Mouse (Mus musculus) kidney, postnatal 10 days (tissue): ENCODE results near the gene Atp5h.
A peak's percentile ranks its signal among the peaks of the same experiment; 100 is the strongest.
"Not testable (repeated sequence)": the region's sequence is repeated elsewhere in the genome, so short reads cannot be mapped to it uniquely, and the experiment has no call there.

Source experiments
- DNase-seq: peaks from one replicate; pipeline ENCODE4 v3.0.0; 2021; ENCODE audit warnings: mixed read lengths

Gene Atp5h

DNA sequence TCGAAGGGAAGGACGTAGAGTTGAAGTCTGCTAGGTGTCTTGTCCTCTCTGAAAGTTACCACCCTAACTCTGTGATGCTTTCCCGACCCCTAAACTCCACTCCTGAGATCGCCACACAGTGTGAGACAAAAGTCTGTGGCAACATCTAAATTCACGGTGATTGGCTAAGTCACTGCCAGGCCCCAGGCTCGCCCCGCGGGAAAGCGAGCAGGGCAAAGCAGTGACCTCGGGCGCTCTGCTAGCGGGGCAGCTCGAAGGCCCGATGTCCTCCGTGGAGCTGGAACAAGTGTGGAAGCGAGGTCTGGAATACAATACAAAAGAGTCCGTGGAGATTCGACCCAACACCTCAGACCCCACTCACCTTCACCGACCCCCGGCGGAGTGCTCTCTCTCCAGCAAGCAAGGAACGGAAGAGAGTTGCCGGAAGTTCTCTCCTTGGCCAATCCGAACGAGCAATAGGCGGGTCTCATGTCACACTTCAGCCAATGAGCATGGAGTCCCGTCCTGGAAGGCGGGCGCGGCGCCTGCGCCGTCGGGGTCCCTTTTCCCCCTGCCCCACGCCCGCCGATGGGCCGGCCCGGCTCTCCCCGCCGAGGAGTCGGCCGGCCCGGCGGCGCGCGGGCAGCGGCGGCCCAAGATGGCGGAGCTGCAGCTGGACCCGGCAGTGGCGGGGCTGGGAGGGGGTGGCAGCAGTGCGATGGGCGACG lies at the start of gene Atp5h, which contains the start of gene Kctd2:
TSS of gene Atp5h (minus strand) at position 432 of the 707 bp plus-strand sequence.
TSS of gene Kctd2 (plus strand) at position 598 of the 707 bp plus-strand sequence.
- DNase-seq, result peak; percentile 96

DNA sequence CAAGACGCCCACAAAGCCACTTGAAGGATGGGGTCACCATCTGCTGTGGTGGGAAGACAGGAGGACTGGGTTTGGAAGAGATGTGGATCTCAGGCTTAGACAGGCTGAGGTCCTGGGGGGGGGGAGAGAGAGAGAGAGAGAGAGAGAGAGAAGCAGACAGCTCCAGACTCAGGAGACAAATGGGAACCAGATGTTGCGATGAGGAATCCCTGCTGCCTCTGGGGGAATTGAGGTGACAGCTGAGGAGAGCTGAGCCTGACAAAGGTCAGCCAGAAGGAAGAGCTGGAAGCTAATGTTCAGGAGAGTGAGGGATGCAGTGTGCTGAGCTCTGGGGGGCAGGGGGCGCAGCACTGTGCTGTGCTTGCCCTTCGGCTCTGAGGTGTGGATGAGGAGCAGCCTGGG lies 47.5 kb upstream of the Atp5h start:
- no peak for DNase-seq

DNA sequence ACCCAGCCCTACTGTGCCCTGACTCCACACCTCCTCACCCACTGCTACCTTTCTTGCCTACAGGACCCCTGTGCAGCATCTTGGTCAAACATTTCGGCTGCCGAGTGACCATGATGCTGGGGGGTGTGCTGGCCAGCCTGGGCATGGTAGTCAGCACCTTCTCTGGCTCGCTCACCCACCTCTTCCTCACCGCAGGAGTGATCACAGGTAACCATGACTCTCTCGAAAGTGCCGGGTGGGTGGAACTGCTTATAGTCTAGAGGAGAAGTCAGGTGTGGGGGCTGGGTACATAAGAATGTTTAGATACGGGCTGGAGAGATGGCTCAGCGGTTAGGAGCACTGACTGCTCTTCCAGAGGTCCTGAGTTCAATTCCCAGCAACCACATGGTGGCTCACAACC lies 45.1 kb upstream of the Atp5h start:
- DNase-seq, result no peak

DNA sequence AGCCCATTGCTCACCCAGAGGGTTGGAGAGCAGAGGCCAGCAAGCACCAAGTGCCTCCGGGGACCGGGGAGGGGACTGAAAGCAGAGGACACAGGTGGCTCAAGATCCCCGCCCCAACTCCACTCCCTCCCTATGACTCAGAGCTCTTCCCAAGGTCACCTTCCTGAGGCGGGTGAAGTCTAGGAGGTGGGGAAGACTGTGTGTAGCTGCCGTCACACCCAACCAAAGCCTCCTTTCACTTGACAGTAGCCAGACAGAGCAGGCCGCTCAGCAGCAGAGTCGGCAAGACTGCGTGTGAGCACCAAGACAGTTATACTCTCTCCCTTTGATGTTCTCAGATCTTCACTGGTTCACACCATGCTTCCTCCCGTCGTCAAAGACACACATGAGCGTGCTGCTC lies 43.6 kb upstream of the Atp5h start:
- peak; percentile 56 for DNase-seq

DNA sequence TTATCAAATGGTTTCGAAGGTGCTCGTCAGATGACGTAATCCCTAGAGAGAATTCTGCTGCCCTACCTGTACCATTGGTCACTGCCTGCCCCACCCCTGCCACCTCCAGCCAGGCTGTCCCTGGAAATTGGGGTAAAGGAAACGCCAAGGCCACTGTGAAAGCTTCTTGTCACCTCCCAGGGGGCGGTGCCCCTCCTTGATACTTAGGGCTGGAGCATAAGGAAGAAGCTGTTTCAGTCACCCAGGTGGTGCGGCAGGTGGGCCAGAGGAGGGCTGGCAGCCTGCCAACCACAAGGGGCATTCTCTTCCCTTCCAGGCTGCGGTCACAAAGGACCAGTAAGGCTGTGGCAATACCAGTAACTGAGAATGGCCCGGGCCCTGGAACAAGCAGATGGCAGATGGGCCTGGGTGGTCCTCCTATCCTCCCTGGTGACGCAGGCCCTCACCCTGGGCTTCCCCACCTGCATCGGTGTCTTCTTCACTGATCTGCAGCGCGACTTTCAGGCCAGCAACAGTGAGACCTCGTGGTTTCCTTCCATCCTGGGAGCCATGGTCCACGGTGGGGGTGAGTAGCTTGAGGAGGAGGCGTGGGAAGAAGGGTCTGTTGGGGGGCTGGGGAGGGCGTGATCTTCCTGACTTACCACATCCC lies 42.6 kb upstream of the Atp5h start, which contains the start of gene Slc16a5:
TSS of gene Slc16a5 (plus strand) at position 232 of the 649 bp plus-strand sequence.
- DNase-seq, result peak; percentile 61

DNA sequence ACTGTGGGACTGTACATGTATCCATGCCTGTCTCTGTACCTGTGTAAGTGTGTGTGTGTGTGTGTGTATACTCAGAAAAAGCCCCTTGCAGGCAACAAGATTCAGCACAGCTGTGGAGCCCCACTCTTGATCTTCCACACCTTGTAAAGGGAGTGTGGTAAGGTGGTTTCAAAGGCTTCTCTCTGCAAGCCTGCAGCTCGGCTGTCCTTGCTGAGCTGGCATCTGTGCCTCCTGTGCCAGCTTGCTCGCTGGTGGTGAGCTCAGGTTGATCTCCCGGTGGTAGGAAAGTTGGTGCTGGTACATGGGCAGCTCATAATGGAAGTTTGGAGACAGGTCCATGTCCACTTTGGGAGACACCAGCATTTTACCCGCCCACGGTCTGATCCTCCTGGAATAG lies 42.1 kb upstream of the Atp5h start:
- no peak for DNase-seq

DNA sequence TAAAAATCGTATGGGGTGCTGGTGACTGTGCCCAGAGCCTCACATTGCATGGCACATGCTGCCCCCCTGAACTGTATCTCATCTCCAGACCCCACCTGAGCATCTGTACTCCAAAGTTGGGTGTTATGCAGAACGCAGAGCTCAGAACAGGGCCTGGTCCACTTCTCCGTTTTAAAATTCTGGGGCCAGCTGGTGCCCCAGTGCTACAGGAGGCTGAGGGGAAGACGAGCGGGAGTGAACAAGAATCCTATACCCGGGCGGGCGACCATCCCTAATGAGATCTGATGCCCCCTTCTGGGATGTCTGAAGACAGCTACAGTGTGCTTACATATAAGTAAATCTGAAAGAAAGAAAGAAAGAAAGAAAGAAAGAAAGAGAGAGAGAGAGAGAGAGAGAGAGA lies 41.2 kb upstream of the Atp5h start:
- DNase-seq, result no peak

DNA sequence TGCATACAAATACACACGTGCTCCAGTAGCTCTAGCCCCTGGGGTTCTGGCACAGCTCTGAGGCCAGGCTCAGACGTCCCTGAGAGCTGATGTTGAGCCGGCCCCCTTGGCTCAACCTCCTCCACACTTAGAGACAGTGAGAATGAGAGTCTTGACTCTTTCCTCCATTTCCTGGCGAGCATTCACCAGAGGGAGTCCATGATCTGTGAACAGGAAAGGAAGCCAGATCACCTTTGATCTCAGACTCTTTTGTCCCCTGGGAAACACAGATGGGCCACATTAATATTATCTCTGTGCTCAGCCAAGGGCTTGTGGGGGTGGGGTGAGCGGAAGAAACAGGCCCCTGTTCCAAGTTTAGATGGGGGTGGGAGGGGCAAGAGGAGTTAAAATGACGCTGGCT lies 37.6 kb upstream of the Atp5h start:
- peak; percentile 80 for DNase-seq

DNA sequence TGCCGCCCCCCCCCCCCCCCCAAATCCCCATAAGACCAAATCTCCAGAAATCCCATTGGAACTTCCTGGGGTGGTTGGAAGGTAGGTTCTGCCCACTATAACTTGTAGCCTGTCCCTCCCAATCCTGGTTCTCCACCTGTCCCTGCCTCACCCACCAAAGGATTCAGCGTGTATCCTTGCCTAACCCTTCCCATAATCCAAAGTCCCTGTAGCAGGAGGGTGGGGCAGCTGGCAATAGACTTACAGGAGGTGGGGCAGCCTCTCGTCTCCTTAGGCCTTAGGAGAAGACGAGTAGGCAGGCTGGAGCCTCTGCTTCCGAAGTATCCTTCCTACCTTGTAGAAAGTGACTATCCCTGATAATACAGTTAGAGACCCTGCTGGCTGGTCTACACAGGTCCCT lies 36.4 kb upstream of the Atp5h start:
- no peak for DNase-seq

DNA sequence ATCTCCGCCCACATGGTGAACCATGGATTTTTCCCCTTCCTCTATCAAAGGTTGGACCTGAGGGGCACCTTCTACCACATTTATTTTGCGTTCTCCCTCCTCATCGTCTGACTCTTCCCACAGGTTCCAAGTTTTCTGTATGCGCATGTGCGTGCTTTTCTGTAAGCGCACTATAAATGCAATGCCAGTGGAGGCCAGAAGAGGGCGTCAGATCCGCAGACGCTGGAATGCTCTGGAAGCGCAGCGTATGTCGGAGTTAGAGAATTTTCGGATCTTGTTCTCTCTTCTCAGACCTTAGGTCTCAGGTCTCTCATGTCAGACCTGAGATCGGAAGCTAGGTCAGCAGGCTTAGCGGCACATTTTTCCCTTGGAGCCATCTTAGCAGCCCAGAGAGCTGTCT lies 35.9 kb upstream of the Atp5h start:
- DNase-seq, result no peak

DNA sequence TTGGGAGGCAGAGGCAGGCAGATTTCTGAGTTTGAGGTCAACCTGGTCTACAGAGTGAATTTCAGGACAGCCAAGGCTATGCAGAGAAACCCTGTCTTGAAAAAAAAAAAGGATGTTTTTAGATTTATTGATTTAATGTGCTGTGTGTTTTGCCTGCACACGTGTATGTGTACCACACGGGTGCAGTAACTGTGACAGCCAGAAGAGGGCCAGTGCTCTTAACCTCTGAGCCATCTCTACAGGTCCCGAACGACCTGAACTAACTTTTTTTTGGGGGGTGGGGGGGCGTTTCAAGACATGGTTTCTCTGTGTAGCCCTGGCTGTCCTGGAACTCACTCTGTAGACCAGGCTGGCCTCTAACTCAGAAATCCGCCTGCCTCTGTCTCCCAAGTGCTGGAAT lies 35.1 kb upstream of the Atp5h start:
- not testable (repeated sequence) for DNase-seq

DNA sequence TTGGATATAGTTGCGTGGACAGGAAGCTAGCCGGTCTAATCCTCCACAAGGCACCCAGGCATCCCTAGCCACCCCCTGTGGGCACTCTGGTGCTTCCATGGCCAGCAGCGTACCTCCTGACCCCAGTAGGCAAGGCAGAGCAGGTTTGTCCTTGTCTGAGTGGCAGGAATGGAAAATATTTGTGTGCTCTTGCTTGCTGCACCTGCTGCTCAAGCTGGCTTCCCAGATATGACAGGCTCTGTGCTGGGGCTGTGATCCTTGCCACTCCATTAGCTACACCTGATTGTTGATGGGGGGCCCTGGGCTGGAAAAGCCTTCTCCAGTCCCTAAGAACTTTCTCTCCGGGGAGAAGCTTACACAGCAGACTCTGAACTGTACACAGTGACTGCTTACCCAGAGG lies 33.5 kb upstream of the Atp5h start:
- DNase-seq, result no peak

DNA sequence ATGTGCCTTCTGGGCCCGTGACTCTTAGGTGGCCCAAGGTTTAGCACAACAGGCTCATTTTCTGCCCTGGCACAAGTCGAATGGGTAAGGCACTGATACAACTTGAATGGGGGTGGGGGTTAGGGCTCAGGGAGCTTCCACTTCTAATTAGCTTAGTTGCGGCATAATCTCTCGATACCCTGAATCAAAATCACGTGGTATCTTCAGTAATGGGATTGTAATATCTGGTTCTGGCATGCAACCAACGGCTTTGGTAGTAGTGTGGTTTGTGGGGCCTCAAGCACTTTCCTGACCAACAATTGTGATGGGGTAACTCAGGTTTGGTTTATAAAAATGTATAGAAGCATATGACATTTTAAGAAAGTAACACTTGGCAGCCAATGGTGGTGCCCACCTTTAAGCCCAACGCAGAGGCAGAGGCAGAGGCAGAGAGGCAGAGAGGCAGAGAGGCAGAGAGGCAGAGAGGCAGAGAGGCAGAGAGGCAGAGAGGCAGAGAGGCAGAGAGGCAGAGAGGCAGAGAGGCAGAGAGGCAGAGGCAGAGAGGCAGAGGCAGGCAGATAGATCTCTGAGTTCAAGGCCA lies 32.6 kb upstream of the Atp5h start:
- DNase-seq, result no peak

DNA sequence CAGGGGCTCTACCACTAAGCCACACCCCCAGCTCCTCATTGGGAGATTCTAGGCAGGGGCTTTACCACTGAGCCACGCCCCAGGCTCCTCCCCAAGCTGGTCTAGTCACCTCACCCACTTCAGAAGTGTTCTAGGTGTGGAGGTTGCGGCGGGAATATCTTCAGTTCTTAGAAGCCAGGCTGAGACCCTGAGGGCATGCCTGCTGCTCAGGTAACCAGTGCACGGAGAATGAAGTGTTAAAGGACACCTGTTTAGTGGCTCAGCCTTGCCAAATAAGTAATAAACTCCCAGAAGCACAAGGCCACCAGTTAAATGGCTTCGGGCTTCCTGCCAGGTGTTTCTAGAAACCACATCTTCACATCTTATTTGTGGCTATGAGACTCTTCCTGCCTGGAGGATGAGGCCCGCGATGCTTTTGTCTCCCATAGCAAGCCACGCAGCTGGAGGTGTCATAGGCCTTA lies 32.0 kb upstream of the Atp5h start:
- no peak for DNase-seq

DNA sequence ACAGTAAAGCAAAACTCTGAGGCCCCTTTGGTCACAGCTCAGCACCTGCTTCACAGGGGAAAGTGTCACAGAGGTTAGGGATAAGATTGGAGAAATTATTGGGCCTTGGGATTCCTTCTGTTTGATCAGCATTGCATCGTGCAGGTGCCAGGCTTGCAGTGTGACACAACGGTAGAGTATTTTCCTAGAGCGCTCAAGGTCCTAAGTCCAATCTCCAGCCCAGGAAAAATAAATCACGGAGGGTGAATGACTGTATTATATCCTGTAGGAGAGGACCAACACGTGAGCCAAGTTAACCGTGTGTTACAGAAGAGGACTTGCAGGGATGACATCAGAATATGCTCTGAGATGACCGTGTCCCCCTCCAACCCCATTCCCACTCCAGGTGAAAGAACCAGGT lies 30.4 kb upstream of the Atp5h start:
- DNase-seq, result no peak

DNA sequence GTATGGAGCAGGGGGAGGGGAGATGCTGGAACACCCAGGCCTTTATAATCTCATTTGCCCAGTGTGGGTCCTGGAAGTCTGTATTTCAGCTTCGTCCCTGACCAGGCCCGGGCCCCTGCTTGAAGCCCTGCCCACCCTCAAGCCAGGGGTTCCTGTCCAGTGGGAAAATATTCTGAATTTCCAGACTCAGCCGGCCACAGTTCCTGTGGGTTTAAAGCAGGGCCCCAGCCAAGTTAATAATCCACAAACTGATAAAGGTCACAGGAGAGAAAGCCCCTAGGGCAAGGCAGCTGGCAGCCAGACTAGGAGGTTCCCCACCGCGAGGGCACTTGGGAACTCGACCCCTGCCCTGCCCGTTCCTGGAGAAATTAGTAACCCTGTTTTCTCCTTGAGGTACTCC lies 29.2 kb upstream of the Atp5h start:
- DNase-seq, result peak; percentile 79

DNA sequence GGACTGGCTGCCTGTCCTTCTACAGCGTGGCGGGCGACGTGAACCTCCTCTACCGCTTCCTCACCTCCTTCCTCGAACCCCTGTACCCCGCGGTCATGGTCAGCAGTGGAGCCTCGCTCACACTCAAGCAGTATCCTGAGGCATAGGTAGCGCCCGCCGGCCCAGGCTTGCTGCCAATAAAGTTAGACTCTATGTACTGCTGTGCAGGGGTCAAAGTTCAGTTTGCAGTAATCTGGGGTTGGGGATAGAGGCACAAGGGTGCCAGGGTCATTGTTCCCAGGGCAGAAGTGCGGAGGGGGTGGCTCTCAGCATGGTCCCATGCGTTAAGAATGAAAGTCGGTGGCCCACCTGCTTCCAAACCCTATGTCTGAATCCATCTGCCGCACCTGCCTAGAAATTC lies 28.3 kb upstream of the Atp5h start:
- peak; percentile 63 for DNase-seq

DNA sequence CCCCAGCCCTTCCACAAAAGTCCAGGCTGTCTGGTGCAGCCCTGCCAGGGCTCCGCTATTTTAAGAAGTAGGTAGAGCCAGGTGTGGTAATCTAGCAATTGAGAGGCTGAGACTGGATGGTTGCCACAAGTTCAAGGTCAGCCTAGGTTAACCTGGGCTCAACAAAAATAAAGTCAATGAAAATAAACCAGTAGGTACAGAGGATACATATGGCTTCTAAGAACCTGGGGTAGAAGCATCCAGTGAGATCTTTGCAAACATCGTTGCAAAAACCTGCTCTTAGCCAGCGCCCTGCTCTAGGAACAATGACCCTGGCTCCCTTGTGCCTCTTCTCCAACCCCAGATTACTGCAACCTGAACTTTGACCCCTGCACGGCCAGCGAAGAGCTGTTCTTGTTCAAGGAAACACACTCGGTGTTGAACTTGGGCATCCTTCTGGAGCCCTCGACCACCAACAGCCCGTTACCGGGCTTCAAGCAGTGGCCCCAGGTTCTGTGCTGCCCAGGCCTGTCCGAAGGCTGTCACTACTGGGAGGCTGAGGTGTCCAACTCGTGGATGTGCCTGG lies 27.6 kb upstream of the Atp5h start:
- DNase-seq, result no peak

DNA sequence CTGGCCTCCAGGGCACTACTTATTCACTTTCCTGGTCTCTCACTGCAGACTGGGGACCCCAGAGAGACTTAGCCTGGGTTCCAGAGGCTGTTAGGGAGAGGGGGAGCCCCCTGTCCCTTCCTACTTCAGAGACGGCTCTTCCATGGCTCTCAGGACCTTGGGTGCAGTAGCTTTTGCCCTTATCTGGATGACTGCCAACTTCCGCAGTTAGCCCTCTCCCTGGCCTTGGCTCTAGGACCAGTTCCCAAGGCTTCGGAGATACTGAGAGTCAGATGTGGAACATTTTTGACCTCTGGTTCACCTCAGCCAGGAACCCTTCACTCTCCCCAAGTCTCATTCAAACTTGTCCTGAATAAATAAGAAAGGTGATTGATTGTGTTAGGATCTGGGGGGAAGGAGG lies 27.1 kb upstream of the Atp5h start:
- DNase-seq, result peak; percentile 65

DNA sequence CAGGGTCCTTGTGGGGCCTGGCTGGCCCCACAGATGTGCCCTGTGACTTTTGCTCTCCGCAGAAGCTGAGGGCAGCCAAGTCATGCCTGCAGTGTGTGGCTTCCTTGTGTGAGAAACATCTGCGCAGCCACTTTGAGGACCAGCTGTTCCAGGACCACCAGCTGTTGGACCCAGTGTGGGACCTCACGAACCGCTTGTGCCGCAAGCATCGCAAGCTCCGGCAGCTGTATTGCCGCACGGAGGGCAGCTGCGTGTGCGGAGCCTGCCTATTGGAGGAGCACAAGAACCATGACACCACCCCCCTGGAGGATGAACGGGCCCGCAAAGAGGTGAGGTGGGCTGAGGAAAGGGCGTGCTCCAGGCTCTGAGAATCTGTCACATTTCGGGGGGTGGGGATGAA lies 21.7 kb upstream of the Atp5h start:
- DNase-seq, result no peak

DNA sequence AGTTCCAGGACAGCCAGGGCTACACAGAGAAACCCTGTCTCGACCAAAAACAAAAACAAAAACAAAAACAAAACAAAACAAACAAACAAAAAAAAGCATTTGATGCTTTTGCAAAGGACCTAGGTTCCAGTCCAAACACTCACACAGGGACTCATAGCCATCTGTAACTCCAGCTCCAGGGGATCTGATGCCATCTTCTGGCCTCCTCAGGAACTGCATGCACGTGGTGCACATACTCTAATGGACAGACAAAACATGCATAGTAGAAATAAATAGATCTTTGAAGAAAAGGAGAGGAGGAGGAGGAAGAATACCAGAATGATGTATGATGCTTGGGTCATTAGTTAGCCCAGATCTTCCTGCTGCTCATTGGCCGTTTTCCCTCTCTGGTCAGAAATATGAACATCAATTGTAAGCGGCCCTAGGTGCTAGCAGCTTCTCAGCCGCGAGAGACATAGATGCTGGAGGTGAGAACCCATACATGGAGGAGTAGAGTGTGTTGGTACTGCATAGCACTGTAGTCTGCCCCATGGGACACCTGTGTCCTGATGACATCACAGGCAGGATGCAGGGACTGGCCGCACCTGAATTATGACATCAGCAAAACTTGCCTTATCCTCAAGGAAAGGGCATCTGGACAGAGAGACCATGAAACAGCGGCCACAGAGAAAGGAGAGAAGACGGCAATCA lies 20.3 kb upstream of the Atp5h start, which contains the start of gene Trim80:
TSS of gene Trim80 (plus strand) at position 640 of the 690 bp plus-strand sequence.
- DNase-seq, result no peak

DNA sequence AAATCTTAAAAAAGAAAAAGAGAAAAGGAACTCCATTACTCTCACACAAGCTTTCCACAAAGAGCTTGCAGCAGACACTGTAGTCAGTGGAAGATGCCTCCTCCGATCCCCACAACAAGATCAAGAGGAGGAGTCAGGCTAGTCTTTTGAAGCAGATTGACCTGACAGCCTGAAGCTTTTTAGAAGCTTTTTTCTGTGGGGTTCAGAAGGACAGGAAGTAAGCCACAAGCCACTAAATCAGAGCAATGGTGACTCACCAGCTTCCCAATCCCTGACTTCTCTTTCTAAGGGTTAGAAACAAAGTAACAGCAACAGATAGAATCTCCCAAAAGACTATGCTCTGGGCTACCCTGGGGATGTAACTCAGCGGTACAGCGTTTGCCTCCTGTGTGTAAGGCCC lies 19.6 kb upstream of the Atp5h start:
- DNase-seq, result no peak

DNA sequence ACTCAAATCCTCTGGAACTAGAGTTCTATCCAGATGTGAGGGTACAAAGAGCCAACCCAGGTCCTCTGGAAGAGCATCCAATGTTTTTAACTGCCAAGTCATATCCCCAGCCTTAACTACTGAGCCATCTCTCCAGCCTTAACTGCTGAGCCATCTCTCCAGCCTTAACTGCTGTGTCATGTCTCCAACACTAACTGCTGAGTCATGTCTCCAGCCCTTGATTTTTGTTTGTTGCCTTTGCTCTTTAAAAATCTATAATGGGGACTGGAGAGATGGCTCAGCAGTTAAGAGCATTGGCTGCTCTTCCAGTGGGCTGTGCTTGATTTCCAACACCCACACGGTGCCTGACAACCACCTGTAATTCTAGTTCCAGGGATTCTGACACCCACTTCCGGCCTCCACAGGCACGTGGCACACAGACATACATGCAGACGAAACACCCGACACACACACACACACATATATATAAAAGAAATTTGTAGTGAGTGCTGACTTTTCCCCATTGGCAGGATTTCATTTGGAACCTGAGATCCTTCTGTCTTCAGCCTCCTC lies 17.9 kb upstream of the Atp5h start:
- no peak for DNase-seq
